Mouse (Mus musculus) macrophage (primary cell): Measurements from ENCODE around the gene Tnip1. TPM values are rescaled to one million over a fixed set of nuclear protein-coding genes. Genes with fewer than 3 reads are reported as not detected.

ENCODE experiments used
- H3K27ac ChIP-seq: fragments of 350-480 bp; formaldehyde crosslinking; 2 replicates; pipeline ENCODE4 v1.9.0; 2021
- H3K36me3 ChIP-seq: fragments of 350-480 bp; formaldehyde crosslinking; 2 replicates; pipeline ENCODE4 v1.9.0; 2021; ENCODE audit errors: inconsistent target
- H3K4me3 ChIP-seq: fragments of 350-480 bp; formaldehyde crosslinking; 2 replicates; pipeline ENCODE4 v1.9.0; 2021; ENCODE audit errors: inconsistent target
- H3K79me2 ChIP-seq: fragments of 350-480 bp; formaldehyde crosslinking; 2 replicates; pipeline ENCODE4 v1.9.0; 2021; ENCODE audit errors: inconsistent target
- WGBS: methylation state at CpG from one replicate; pipeline ENCODE4 v1.1.7; 2026; ENCODE audit warnings: inconsistent platforms; ENCODE audit not compliant: missing documents; 5-methylcytosine and 5-hydroxymethylcytosine counted together
- polyA plus RNA-seq: library from polyadenylated mRNA; stranded (reverse); fragments of 250-400 nt; gene quantifications from 3 replicates; pipeline ENCODE4 v1.2.4, GENCODE M21; 2018; ENCODE audit warnings: inconsistent platforms

Tnip1 gene
- polyA plus RNA-seq, 1 experiment from 2014 or later: 108 TPM

DNA sequence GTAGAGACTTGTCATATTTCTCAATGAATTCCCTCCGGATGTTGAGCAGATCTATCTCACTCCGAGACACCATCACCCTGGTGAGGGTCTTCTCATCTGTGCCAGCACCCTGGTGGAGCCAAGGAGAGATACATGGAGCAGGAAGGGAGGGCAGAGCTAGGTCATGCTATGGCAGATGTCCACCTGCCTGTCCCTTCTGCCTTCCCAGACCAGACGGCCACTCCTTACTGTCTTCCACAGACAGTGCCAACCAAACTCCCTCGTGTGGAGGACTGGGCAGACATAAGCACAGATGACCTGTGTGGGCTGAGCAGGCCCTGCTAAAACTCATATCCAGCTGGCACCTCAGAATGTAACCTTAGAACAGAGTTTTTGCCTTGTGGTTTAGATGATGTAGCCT, 18.9 kb upstream of the Tnip1 start:
- Histone ChIP-seq H3K4me3 (no peak overlapping the region), H3K79me2 (no peaks in the 10 kb centered on the region), H3K36me3 (peaks cover 71% of the 10 kb centered on the region), H3K27ac (no peak overlapping the region)
- WGBS: 91% methylated on average over 4 of the region's 4 CpGs

DNA sequence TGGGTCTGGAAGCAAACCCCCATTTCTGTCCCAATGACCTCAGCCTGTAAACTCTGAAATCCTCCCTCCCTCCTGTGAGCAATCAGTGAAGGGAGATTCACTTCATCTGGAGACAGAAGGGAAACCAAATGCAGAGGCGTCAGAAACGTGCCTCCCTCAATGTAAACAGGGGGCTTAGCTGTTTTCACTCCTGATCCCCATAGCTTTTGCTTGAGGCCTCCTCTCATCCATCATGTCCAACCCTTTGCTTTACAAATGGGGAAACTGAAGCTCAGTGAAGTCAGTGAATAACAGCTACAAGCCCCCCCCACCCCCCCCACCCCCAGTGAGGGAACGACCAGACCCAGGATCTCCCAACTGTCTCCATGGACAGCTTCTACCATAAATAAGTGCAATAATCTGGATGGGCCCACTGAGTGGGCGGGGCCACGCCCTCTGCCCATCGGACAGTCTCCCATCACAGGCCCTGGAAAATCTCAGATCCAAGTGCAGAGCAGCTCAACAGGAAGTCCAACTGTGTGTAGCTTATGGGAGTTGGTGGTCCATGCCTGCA, 14.7 kb upstream of the Tnip1 start:
- Histone ChIP-seq H3K4me3 (no peak overlapping the region), H3K36me3 (peaks cover 38% of the 10 kb centered on the region), H3K79me2 (no peaks in the 10 kb centered on the region), H3K27ac (no peak overlapping the region)
- 80% methylated on average over 5 of the region's 6 CpGs for WGBS

DNA sequence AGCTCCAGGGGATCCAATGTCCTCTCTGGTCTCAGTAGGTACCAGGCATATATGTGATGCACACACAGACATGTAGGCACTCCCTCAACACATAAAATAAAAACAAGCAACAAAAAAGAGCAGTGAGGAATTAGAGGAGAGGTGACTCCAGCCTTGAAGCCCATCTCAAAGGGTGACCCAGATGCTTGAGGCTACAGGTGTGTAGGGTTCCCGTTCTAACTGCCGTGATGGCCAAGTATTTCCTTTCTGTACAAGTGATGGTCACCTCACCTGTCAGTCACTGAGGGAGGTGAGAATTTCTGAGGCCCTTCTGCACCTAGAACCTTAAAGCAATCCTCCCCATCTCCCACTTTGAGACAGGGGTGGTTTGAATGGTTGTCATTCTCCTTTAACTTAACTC, 13.6 kb upstream of the Tnip1 start:
- peaks cover 27% of the 10 kb centered on the region for H3K36me3 ChIP-seq
- H3K79me2 ChIP-seq: no peaks in the 10 kb centered on the region
- WGBS: 82% methylated on average over 2 of the region's 2 CpGs
- no peak overlapping the region for H3K27ac ChIP-seq
- no peak overlapping the region for H3K4me3 ChIP-seq

DNA sequence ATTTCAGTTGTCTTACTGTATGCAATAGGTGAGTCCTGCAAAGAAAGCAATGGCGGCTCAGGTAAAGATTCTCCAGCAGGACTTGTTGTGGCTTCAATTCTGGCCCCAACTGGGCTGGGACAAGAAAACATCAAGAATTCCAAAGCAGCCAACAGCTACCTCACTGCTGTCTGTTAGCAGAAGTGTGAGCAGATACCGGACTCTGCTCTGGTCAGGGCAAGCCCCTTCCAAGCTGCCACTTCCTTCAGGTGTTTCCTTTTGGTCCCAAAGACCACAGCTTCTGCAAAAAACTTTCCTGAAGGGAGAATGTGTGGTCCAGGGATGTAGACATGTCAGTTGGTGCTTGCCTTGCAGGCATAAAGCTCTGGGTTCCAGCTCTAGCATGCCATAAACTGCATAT, 13.0 kb upstream of the Tnip1 start:
- Histone ChIP-seq H3K4me3 (no peak overlapping the region), H3K27ac (no peak overlapping the region), H3K79me2 (no peaks in the 10 kb centered on the region), H3K36me3 (peaks cover 21% of the 10 kb centered on the region)
- 41% methylated on average over 2 of the region's 2 CpGs for WGBS

DNA sequence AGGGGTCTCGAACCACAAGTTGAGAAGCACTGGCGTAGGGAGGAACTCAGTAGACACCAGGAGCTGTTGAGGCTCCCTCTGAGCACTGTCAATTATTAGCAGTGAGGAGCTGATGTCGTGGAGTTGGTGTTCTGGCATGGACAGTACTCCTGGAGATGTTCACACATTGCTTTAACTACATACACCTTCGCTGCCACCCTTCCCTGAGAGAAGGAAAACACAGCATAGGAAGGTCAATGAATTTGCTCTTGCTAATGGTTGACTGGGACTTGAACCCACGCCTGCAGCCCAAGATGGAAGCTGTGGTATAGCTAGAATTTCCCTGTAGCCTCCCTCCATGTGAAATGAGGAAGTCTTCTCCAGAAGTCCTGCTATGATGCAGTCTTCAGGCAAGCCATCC, 12.6 kb upstream of the Tnip1 start:
- Histone ChIP-seq H3K27ac (no peak overlapping the region), H3K4me3 (no peak overlapping the region), H3K79me2 (no peaks in the 10 kb centered on the region), H3K36me3 (peaks cover 17% of the 10 kb centered on the region)
- WGBS: 84% methylated on average over 4 of the region's 5 CpGs

DNA sequence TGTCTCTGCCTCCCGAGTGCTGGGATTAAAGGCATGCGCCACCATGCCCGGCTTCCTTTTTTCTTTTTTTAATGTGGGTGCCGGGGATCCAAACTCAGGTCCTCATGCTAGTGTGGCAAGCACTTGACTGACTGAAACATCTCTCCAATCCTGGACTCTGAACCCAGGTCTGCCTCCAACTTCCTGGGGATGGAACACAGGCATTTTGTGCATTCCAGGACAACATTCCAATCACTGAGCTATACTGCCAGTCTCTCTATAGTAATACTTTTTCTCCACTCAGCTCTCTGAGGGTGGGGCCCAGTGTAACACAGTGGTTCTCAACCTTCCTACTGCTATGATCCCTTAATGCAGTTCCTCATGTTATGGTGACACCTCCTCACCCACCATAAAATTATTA, 11.9 kb upstream of the Tnip1 start:
- Histone ChIP-seq H3K4me3 (no peak overlapping the region), H3K36me3 (peaks cover 10% of the 10 kb centered on the region), H3K79me2 (no peaks in the 10 kb centered on the region), H3K27ac (no peak overlapping the region)
- WGBS: 91% methylated on average over 3 of the region's 4 CpGs

DNA sequence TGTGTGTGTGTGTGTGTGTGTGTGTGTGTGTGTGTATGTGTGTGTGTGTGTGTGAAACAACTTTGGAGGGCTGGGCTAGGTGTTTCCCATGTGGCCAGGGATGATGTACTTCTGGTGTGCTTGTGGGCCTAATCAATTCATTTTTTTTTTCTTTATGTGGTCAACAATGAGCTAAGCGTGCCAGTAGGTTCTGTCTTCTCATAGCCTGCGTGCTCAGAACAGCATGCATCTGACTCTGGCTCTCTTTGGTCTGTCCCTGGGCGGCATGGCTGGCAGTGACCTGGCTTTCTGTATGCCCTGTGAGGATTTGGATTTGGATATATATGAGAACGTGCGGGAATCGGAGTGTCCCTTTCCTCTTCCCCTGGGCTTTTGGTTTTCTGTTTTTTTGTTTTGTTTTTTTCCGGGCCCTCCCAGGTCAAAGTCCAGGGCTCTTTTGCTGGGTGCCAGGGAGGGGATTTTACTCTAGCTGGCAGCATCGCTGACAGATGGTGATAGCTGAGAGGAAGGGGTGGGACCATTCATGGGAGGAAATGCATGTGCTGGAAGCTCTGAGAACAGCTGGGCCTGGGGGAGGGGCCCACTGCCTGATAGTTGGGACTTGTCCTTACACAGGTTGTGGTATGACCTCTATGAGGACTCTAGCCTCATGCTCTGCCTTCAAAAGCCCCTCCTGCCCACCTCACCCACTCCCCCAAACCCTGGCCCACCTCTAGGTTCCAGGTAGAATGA, 10.9 kb upstream of the Tnip1 start:
- H3K4me3 ChIP-seq: no peak overlapping the region
- no peaks in the 10 kb centered on the region for H3K36me3 ChIP-seq
- 35% methylated on average over 8 of the region's 8 CpGs for WGBS
- no peak overlapping the region for H3K27ac ChIP-seq
- no peaks in the 10 kb centered on the region for H3K79me2 ChIP-seq

DNA sequence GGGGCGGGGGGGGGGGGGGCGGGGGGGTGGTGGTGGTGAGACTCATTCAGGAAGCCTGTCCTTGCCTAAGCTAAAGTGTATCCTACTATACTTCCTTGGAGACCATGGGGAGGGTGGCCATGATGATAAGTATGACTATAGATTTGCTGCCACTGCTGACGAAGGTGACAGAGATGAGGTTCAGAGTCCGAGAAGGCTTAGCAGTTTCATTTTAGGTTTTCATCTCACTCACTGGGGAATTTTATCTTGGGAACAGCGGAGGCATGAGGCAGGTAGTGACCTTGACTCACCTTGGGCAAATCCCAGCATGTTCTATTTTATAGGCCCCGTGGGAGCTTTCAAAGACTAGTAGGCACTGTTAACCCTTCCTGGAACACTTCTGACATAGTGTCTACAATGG, 10.1 kb upstream of the Tnip1 start:
- H3K4me3 ChIP-seq: no peak overlapping the region
- WGBS: 92% methylated on average over 4 of the region's 6 CpGs
- no peaks in the 10 kb centered on the region for H3K36me3 ChIP-seq
- H3K27ac ChIP-seq: no peak overlapping the region
- H3K79me2 ChIP-seq: no peaks in the 10 kb centered on the region

DNA sequence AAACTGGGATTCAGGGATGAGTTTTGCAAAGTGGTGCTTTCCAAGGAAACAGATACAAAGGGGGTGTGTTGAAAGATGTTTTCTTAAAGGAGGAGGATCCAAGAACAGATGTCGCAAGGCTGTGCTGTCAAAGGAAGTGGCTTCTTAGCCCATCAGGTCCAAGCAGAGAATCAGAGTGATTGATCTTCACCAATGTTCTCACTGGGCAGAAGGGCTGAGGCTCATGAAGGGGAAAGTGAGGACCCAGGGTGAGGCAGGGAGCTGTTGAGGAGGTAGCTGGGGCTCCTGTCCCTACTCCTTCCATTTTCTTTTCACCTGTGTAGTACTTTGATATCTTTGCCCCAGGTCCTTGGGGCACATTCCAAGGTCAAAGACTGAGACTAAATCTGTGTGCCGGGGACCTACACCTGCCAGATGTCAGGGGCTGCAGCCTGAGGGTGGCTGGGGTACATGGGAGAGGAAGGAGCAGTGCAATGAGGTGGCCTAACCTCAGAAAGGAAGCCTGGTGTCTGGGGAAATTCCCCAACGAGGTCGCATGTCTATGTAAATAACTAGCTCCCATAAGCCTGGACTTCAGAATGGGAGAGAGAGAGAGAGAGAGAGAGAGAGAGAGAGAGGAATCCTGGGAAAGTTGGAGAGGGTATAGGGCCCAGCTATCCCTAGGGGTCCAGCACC, 9.5 kb upstream of the Tnip1 start:
- H3K27ac ChIP-seq: no peak overlapping the region

DNA sequence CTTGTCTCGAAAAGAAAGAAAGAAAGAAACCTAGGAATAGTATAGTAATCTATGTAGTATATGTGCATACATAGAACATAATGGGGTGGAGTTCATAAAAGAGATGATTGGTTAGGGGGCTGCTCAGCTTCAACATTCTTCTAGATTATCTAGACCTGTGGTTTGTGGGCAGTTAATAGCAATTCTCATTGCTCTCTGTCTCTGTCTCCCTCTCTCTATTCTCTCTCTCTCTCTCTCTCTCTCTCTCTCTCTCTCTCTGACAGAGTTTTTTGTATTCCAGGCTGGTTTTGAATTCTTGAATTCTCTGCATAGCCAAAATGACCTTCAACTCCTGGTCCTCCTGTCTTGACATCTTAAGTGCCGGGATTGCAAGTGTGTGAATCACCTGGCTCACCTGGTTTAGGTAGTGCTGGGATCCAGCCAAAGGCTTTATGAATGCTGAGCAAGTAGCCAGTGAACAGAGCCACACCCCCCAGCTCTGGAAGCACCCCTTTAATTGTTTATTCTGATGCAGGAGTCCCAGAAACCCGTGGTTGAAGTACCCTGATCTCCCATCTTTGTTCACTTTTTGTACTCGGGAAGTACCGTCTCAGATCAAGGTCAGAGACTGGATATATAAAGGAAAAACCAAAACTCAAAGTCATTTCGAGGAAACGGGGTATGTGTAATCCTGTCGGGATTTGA, 8.8 kb upstream of the Tnip1 start:
- Histone ChIP-seq H3K36me3 (no peaks in the 10 kb centered on the region), H3K79me2 (no peaks in the 10 kb centered on the region), H3K27ac (no peak overlapping the region), H3K4me3 (no peak overlapping the region)
- WGBS: 73% methylated on average over 7 of the region's 8 CpGs

More for the DNA sequence above, 9.5 kb upstream of the Tnip1 start:
- 21% methylated on average over 4 of the region's 4 CpGs for WGBS
- H3K4me3 ChIP-seq: no peak overlapping the region
- H3K79me2 ChIP-seq: no peaks in the 10 kb centered on the region
- no peaks in the 10 kb centered on the region for H3K36me3 ChIP-seq

DNA sequence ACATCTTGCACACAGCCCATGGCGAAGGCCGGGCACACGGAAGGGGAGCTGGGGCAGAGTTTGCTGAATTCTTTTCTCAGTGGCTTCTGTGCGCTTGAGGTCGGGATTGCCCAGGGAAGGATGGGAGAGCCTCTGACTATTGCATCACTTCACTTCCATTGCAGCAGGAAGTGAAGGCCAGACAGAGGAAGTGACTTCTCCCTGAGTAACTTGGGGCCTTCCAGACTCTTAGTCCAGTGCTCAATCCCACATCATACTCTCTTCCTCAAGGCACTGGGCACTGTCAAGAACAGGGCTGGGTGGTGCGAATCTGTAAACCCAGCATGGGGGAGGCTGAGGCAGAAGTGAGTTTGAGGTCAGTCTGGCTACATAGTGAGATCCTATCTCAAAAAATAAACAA, 2.5 kb upstream of the Tnip1 start:
- Histone ChIP-seq H3K79me2 (peaks cover 26% of the 10 kb centered on the region), H3K36me3 (no peaks in the 10 kb centered on the region), H3K27ac (peak overlapping the region; percentile 61), H3K4me3 (no peak overlapping the region)
- 19% methylated on average over 6 of the region's 6 CpGs for WGBS

DNA sequence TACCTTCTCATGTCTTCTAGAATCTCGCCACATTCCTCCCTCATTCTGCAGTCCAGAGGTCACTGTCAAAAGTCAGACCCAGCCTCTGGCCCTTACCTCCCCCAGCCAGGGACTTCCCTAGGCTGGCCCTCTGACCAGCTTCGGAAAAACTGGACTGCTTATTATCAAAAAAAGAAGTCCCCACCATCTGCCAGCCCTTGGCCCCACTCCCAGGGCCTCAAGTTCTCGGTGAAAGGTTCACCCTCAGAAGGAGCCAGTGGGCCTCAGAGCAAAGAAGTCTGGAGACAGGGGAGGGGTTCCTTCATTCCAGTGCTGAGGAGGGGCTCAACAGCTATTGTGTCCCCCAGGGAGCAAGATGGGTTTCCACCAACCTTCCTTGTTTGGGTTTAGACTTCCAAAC, 796 bp downstream of the Tnip1 start:
- Histone ChIP-seq H3K27ac (peak overlapping the region; percentile 63), H3K4me3 (peak overlapping the region; percentile 49), H3K79me2 (peaks cover 54% of the 10 kb centered on the region), H3K36me3 (no peaks in the 10 kb centered on the region)
- WGBS: 46% methylated on average over 3 of the region's 3 CpGs

DNA sequence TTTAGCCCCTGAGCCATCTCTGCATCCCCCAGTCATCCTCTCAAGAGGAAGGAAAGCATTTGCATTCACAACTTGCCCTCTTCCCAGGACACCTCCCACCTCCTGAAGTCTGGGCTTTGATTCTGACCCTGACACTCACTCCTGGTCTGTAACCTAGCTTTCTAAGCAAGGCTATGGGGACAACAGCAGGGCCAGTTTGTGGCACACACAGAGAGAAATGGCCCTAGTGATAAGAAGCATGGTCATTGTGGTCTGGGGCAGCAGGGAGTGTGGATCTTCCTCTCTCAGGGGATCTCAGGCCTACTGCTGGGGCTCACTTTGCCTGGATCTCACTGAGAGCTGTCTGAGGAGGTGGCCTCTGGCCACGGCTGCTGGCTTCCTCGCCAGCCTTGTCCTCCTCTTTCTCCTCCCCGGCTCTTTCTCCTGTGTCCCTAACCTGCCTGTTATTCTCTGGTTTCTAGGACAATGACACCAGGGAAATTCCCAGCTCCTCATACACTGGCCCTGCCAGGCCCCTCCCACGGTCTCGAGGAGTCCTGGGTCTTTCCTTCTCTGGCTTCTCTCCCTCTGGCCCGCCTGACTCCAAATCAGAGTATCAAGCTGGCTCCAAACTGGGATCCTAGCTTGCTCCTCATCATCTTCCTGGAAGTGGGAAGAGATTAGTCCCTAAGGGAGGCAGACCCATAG, 1.4 kb downstream of the Tnip1 start:
- Histone ChIP-seq H3K4me3 (peak overlapping the region; percentile 49), H3K27ac (peak overlapping the region; percentile 63), H3K36me3 (no peaks in the 10 kb centered on the region), H3K79me2 (peaks cover 60% of the 10 kb centered on the region)
- WGBS: 59% methylated on average over 6 of the region's 6 CpGs

DNA sequence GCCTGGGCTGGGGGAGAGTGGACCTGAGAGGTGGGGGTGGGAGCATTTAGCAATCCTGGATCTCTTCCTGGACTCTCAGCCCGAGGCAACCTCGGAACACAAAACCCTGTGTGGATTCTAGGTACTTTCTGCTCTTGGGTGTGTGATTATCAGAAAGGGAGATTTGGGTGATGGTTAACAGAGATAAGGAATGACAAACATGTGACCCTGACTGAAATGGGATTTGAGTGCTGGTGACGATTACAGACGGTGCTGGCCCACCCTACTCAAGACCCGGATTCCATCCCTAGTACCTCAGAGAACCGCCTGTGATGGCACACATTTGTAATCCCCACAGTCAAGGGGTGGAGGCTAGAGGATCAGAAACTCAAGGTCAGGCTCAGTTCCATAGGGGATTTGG, 2.5 kb downstream of the Tnip1 start:
- WGBS: 88% methylated on average over 6 of the region's 6 CpGs
- no peaks in the 10 kb centered on the region for H3K36me3 ChIP-seq
- peaks cover 67% of the 10 kb centered on the region for H3K79me2 ChIP-seq
- H3K4me3 ChIP-seq: no peak overlapping the region
- H3K27ac ChIP-seq: no peak overlapping the region
